Mouse (Mus musculus) left cerebral cortex, postnatal 10 days (tissue): ENCODE data around the gene Slc25a15. TPM values are rescaled to one million over a fixed set of nuclear protein-coding genes. Genes with fewer than 3 reads are reported as not detected.

ENCODE experiments used
- DNase-seq, 2 experiments: peaks; one replicate each; pipeline ENCODE4 v3.0.0; 2021 to 2022; ENCODE audit warnings: low spot score in 2 of 2, mixed read lengths in 1 of 2; ENCODE audit errors: extremely low spot score in 1 of 2
- intact Hi-C: fragments of 180-260 bp; cut with DNase I; formaldehyde crosslinking; loops from one replicate; pipeline ENCODE4 v1.15.1; 2025
- total RNA-seq, 2 experiments: library from RNA; stranded (reverse); gene quantifications; 2 replicates each; pipeline ENCODE4 v1.2.3; 2021

Slc25a15 gene
- total RNA-seq, result 10 to 100 TPM in 1 of 2 experiments, 1 to 10 TPM in 1; 9.0 to 10.1 TPM

- DNase-seq, result peak; percentile 73 to 94
- intact Hi-C loops, result loop anchor here (5.0 kb wide), 1 partner anchor 206 kb away; the partner anchor contains the start of gene Vps36
These were observed at the start of gene Slc25a15 for GRCm38 (mm10) chr8:22398142-22398951. Gene Slc25a15 (minus strand): TSS chr8:22398597.

GRCm38 (mm10) chr8:22411971-22412370 is 13.6 kb upstream of the Slc25a15 start:
- DNase-seq, result no peak
- intact Hi-C loops, result loop anchor here (2.0 kb wide), 1 partner anchor 219 kb away; the partner anchor contains the start of gene Vps36

- peak; percentile 84 to 89 for DNase-seq
- intact Hi-C loops, result loop anchor here (2.0 kb wide), 1 partner anchor 218 kb away; the partner anchor contains the start of gene Vps36
These were observed 12.9 kb upstream of the Slc25a15 start, which contains the start of gene Mrps31 for GRCm38 (mm10) chr8:22411282-22411702. Gene Mrps31 (plus strand): TSS chr8:22411361.

- intact Hi-C loops, result loop anchor here (2.0 kb wide), 1 partner anchor 218 kb away; the partner anchor contains the start of gene Vps36
- DNase-seq, result no peak
These were observed 12.4 kb upstream of the Slc25a15 start for GRCm38 (mm10) chr8:22410688-22411281.

GRCm38 (mm10) chr8:22405733-22406132 is 7.3 kb upstream of the Slc25a15 start:
- no peak for DNase-seq
- intact Hi-C loops, result no loop called here

- intact Hi-C loops, result no loop called here
- DNase-seq, result no peak
These were observed 4.8 kb upstream of the Slc25a15 start for GRCm38 (mm10) chr8:22403235-22403634.

- DNase-seq, result no peak
These were observed 2.2 kb upstream of the Slc25a15 start for GRCm38 (mm10) chr8:22400593-22400992.

GRCm38 (mm10) chr8:22399285-22399880 is 986 bp upstream of the Slc25a15 start:
- intact Hi-C loops, result loop anchor here (5.0 kb wide), 1 partner anchor 207 kb away; the partner anchor contains the start of gene Vps36
- DNase-seq, result no peak

More at GRCm38 (mm10) chr8:22400593-22400992, 2.2 kb upstream of the Slc25a15 start:
- intact Hi-C loops, result no loop called here

GRCm38 (mm10) chr8:22397811-22398141 is 621 bp downstream of the Slc25a15 start:
- DNase-seq, result no peak
- intact Hi-C loops, result loop anchor here (5.0 kb wide), 1 partner anchor 205 kb away; the partner anchor contains the start of gene Vps36

- intact Hi-C loops, result loop anchor here (5.0 kb wide), 1 partner anchor 203 kb away; the partner anchor contains the start of gene Vps36
These were observed 3.1 kb downstream of the Slc25a15 start for GRCm38 (mm10) chr8:22395256-22395655.

GRCm38 (mm10) chr8:22394471-22394870 is 3.9 kb downstream of the Slc25a15 start:
- DNase-seq, result no peak
- intact Hi-C loops, result no loop called here

More at GRCm38 (mm10) chr8:22395256-22395655, 3.1 kb downstream of the Slc25a15 start:
- no peak for DNase-seq

- no peak for DNase-seq
- intact Hi-C loops, result no loop called here
These were observed 7.5 kb downstream of the Slc25a15 start for GRCm38 (mm10) chr8:22390766-22391463.

- no peak for DNase-seq
- intact Hi-C loops, result no loop called here
These were observed 8.5 kb downstream of the Slc25a15 start for GRCm38 (mm10) chr8:22389874-22390273.

- intact Hi-C loops, result no loop called here
- DNase-seq, result no peak
These were observed 13.2 kb downstream of the Slc25a15 start for GRCm38 (mm10) chr8:22385158-22385557.

GRCm38 (mm10) chr8:22382824-22383595 is 15.4 kb downstream of the Slc25a15 start:
- intact Hi-C loops, result loop anchor here (5.0 kb wide), 1 partner anchor 251 kb away; no protein-coding TSS in a partner anchor
- DNase-seq, result no peak

- intact Hi-C loops, result loop anchor here (5.0 kb wide), 1 partner anchor 249 kb away; no protein-coding TSS in a partner anchor
- no peak for DNase-seq
These were observed 17.5 kb downstream of the Slc25a15 start for GRCm38 (mm10) chr8:22380934-22381333.

- intact Hi-C loops, result no loop called here
- peak in 1 of 2 experiments; percentile 62 for DNase-seq
These were observed 21.5 kb downstream of the Slc25a15 start for GRCm38 (mm10) chr8:22376903-22377302.

- DNase-seq, result no peak
- intact Hi-C loops, result no loop called here
These were observed 22.1 kb downstream of the Slc25a15 start for GRCm38 (mm10) chr8:22376311-22376710.
